Mouse (Mus musculus): ENCODE measurements around the gene Shcbp1.
"Not testable (repeated sequence)": the region's sequence is repeated elsewhere in the genome, so short reads cannot be mapped to it uniquely, and the experiment has no call there.

The Shcbp1 gene

GRCm38 (mm10) chr8:4779254-4780055 is at the start of gene Shcbp1:
Gene Shcbp1 (minus strand): TSS chr8:4779567.
- DNase-seq (ENCODE audit: low read depth, low spot score) = peak; percentile 97

GRCm38 (mm10) chr8:4808831-4809230 is 29.5 kb upstream of the Shcbp1 start:
- no peak for DNase-seq (ENCODE audit: low read depth, low spot score)

- peak; percentile 21 for DNase-seq (ENCODE audit: low read depth, low spot score)
These were observed 21.3 kb upstream of the Shcbp1 start for GRCm38 (mm10) chr8:4800524-4801122.

- DNase-seq (ENCODE audit: low read depth, low spot score) = no peak
These were observed 1.1 kb downstream of the Shcbp1 start for GRCm38 (mm10) chr8:4778266-4778665.

- DNase-seq (ENCODE audit: low read depth, low spot score) = peak; percentile 84
These were observed 14.6 kb downstream of the Shcbp1 start for GRCm38 (mm10) chr8:4764751-4765150.

GRCm38 (mm10) chr8:4753048-4753447 is 26.3 kb downstream of the Shcbp1 start:
- DNase-seq (ENCODE audit: low read depth, low spot score) = no peak

- DNase-seq (ENCODE audit: low read depth, low spot score) = peak; percentile 1
These were observed 48.4 kb downstream of the Shcbp1 start for GRCm38 (mm10) chr8:4730942-4731341.

- no peak for DNase-seq (ENCODE audit: low read depth, low spot score)
These were observed 63.8 kb downstream of the Shcbp1 start for GRCm38 (mm10) chr8:4715546-4715945.

GRCm38 (mm10) chr8:4708346-4708745 is 71.0 kb downstream of the Shcbp1 start:
- not testable (repeated sequence) for DNase-seq (ENCODE audit: low read depth, low spot score)

- not testable (repeated sequence) for DNase-seq (ENCODE audit: low read depth, low spot score)
These were observed 71.5 kb downstream of the Shcbp1 start for GRCm38 (mm10) chr8:4707916-4708315.

- no peak for DNase-seq (ENCODE audit: low read depth, low spot score)
These were observed 87.7 kb downstream of the Shcbp1 start for GRCm38 (mm10) chr8:4691634-4692033.
